Mouse (Mus musculus) embryonic stem cell, embryonic (primary cell): ENCODE measurements around the gene Gm28553.
"Not testable (repeated sequence)": the region's sequence is repeated elsewhere in the genome, so short reads cannot be mapped to it uniquely, and the experiment has no call there.

Experiments used
- CTCF ChIA-PET, 4 experiments: fragments of 300-600 bp in 2 of 4; fragments of 350-600 bp in 2 of 4; sonication (Branson Sonifier 250); formaldehyde crosslinking; loops; one replicate each; lab custom pipeline; 2022; ENCODE audit warnings: inconsistent platforms in 2 of 4; lab: Charles Lee
- POLR2A ChIA-PET, 4 experiments: fragments of 300-600 bp in 2 of 4; fragments of 350-600 bp in 2 of 4; sonication (Branson Sonifier 250); formaldehyde crosslinking; loops; one replicate each; lab custom pipeline; 2022; ENCODE audit warnings: antibody characterized with exemption in 4 of 4, inconsistent platforms in 1 of 4; lab: Charles Lee

The Gm28553 gene

DNA sequence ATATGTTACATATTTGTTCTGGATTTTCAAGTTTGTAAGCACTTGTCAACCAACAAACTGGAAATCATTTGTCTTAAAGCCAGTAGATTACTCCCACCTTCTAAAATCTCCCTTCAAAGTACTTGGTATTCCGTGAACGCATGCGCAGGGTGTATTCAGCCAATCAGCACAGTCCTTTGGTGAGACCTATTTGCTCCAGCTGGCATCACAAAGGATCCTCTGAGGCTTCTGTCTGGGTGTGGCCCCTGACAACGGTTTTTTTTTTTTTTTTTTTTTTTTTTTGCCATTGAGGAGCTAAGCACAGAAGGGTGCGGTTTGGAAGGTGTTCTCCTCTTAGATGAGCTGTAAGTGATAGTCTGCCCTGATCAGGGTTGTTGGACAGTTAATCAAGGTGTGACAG lies at the start of gene Gm28553:
Gm28553 (plus strand) TSS at position 301 of the 400 bp plus-strand sequence.
- POLR2A ChIA-PET, CTCF ChIA-PET: not testable (repeated sequence)
